Mouse (Mus musculus) heart, postnatal 25 days (tissue): ENCODE results near the gene Aplp1. TPM values are rescaled to one million over a fixed set of nuclear protein-coding genes. Genes with fewer than 3 reads are reported as not detected.
"Not testable (repeated sequence)": the region's sequence is repeated elsewhere in the genome, so short reads cannot be mapped to it uniquely, and the experiment has no call there.

Experiments used
- DNase-seq: peaks from one replicate; pipeline ENCODE4 v3.0.0; 2022; ENCODE audit warnings: low spot score
- intact Hi-C: fragments of 180-260 bp; cut with DNase I; formaldehyde crosslinking; loops from one replicate; pipeline ENCODE4 v1.15.1; 2025
- total RNA-seq, 2 experiments: library from RNA; stranded (reverse); gene quantifications; 2 replicates each; pipeline ENCODE4 v1.2.3; 2021

Aplp1 gene
- total RNA-seq = 1 to 10 TPM; 3.5 TPM

DNA sequence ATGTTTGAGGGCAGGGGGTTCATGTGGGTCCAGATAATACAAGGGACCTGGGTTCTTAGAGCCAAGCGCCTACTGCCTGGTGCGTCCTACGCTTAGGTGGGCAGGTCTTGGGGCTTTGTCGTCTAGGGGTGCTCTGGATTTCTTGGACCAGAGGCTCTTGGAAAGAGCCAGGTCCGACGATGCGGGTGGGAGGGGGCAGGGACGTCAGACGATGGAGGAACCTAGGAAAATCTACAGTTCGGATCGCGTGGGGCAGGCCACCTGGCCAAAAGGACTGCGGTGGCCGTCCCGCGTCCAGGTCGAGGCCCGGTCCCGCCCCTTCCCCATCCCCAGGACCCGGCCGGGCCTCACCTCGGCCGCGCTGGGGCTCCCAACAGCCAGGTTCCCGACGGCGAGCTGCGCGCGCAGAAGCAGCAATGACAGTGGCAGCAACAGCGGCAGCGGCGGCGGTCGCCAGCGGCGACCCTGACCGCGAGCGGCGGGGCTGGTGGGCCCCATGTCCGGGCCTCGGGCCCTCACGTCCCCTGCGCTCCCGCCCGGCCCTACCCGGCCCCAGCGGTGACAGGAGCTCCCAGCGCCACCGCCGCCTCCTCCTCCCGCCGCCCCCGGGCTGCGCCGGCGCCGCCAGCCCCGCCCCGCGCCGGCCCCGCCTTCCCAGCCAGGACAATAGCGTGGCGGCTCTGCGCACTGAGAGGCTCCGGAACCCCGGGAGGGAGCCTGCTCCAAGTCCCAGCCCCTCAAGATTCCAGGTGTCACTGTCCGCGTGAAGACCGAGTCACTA, at the start of gene Aplp1:
Gene Aplp1, minus strand, starts transcription at position 565 of the 781 bp plus-strand sequence.
- no peak for DNase-seq
- intact Hi-C loops = loop anchor here (5.0 kb wide), 1 partner anchor 47 kb away; the partner anchor contains the start of gene Prodh2

DNA sequence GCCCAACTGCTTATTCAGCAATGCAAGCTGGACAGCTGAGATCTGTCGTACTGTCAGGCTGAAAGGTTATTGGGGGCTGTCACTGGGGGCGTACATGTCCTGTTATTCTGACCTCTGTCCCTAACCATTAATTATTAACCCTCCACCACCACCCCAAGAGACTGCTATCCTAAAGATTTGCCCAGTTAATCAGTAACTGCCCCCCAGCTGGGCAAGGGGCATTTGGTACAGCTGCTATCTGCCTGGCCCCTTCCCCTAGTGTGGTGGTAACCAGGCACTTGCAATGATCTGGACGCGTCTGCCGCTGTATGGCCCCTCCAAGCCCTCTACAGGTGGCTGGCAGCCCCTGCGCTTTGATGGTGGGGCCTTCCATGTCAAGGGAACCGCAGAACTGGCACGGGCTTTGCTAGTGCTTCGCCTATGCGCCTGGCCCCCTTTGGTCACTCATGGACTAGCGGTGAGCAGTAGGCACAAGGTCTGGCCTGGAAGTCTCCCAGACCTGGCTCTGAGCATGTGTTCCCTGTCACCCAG, 48.1 kb upstream of the Aplp1 start, which contains the start of gene Prodh2:
Gene Prodh2, plus strand, starts transcription at position 222 of the 531 bp plus-strand sequence.
- intact Hi-C loops = loop anchor here (2.0 to 5.0 kb wide), 3 partner anchors 51 to 121 kb away; no protein-coding TSS in a partner anchor
- DNase-seq = no peak

- intact Hi-C loops = loop anchor here (2.0 to 5.0 kb wide), 3 partner anchors 50 to 120 kb away; no protein-coding TSS in a partner anchor
- DNase-seq = peak; percentile 30
These were observed 47.4 kb upstream of the Aplp1 start for GRCm38 (mm10) chr7:30492765-30493164.

- no peak for DNase-seq
- intact Hi-C loops = loop anchor here (5.0 kb wide), 2 partner anchors 49 to 56 kb away; no protein-coding TSS in a partner anchor
These were observed 45.6 kb upstream of the Aplp1 start for GRCm38 (mm10) chr7:30490957-30491307.

DNA sequence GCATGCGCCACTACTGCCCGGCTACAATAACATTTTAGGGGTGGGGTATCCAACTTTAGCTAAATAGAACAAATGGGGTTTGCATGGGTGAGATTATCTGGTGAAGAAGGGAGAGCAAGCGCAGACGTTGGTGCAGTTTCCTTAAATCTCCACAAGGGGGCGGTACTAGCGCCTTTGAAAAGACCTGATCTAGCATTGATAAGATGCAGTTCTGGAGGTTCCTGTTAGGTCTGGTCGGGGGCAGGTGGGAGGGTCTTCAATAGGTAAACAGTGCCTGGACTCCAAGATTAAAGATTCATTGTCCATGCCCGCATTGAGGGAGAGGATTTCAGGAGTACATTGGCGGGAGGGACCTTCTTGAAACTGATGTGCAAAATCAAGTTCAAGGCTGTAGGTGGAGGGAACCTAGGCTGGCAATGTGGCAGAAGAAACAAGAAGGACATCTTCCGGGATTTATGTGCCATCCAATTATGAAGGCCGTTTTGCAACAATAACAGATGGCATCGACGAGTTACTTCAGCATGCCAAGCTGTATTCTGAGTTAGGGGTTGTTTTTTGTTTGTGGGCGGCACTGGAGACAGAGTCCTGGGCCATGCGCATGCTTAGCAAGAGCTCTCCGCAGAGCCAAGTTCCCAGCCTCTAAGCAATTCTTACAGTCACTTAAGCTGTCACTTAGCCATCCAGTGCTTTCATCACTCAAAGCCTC, 45.1 kb upstream of the Aplp1 start:
- no peak for DNase-seq
- intact Hi-C loops = loop anchor here (5.0 kb wide), 2 partner anchors 48 to 57 kb away; no protein-coding TSS in a partner anchor

- DNase-seq = no peak
- intact Hi-C loops = no loop called here
These were observed 38.9 kb upstream of the Aplp1 start for GRCm38 (mm10) chr7:30484250-30484649.

GRCm38 (mm10) chr7:30477415-30478381, 32.4 kb upstream of the Aplp1 start:
- intact Hi-C loops = no loop called here

DNA sequence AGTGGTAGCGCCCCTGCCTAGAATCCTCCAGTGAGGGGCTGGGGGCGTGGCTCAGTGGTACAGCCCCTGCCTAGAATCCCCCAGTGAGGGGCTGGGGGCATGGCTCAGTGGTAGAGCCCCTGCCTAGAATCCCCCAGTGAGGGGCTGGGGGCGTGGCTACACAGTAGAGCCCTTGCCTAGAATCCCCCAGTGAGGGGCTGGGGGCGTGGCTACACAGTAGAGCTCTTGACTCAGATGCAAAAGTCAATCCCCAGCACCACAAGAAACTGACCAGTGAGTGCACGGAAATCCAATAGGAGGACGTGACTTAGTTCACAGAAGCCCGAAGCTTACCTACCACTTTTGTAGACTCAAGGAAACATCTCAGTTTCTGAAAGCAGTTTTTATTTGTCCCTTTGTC, 30.8 kb upstream of the Aplp1 start:
- DNase-seq, intact Hi-C loops: not testable (repeated sequence)

More at GRCm38 (mm10) chr7:30477415-30478381, 32.4 kb upstream of the Aplp1 start:
- DNase-seq = no peak

GRCm38 (mm10) chr7:30474999-30475398, 29.7 kb upstream of the Aplp1 start:
- intact Hi-C loops = no loop called here
- DNase-seq = no peak

DNA sequence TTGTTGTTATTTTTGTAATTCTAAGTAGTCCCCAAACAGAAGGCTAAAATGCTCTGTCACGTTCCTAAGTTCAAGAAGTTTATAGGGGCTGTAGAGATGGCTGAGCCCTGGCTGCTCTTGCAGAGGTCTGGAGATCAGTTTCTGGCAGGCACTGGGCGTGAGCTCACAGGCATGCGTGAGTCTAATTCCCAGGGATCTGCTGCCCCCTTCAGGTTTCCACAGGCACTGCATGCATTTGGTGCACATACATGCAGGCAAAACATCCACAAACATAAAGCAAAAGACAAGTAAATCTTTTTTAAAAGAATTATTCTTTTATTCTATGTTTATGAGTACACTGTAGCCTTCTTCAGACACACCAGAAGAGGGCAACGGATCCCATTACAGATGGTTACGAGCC, 27.1 kb upstream of the Aplp1 start:
- intact Hi-C loops = loop anchor here (2.0 kb wide), 1 partner anchor 100 kb away; no protein-coding TSS in a partner anchor
- DNase-seq = no peak

GRCm38 (mm10) chr7:30464816-30465300, 19.5 kb upstream of the Aplp1 start:
- DNase-seq = no peak
- intact Hi-C loops = no loop called here

DNA sequence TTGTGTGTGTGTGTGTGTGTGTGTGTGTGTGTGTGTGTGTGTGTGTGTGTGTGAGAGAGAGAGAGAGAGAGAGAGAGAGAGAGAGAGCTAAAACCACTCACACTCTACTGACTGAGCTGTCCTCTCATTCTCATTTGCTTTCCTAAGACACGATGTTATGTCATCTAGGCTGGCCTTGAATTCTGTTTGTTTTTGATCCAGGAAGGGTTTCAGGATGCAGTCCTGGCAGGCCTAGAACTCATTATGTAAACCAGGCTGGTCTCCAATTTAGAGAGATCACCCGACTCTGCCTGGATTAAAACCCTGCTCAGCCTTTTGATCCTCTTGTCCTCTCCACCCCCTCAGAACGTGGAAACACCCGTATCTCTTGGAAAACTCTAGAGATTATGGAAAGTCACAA, 18.7 kb upstream of the Aplp1 start:
- DNase-seq = no peak
- intact Hi-C loops = no loop called here

GRCm38 (mm10) chr7:30463568-30463967, 18.2 kb upstream of the Aplp1 start:
- DNase-seq = no peak
- intact Hi-C loops = no loop called here

- intact Hi-C loops = no loop called here
- no peak for DNase-seq
These were observed 14.1 kb upstream of the Aplp1 start for GRCm38 (mm10) chr7:30459484-30459883.

DNA sequence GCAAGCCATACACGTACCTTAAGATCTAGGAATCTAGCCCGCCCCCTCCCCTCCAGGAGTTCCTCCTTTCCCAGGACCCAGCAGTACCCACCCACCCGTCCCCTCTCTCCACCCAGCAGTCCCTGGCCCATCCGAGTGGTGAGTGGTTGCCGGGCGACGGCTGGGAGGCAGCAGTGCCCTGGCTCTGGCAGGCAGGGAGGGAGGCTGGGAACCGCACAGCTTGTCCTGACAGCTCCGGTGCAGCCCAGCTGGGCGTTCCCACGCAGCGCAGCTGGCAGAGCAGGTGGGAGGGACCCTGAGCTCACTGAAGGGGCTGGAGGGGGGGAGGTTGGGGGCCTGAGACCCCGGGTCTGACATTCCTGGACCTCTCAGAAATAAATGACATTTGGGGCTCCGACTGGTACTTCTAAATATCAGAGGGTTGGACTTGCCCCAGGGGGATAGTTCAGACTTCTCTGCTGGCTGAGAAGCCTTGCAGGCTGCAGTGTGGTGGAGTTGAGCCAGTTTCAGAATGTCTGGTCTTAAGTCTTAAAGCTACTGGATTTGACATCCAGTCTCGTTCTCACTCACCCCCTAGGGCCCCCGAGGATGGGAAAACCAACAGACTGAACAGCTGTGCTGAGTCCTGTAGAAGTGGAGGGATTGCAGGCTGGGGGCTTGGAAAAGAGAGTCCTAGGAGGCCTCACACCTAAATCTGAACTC, 12.4 kb upstream of the Aplp1 start, which contains the start of the genes Kirrel2 and Nphs1:
Gene Kirrel2, minus strand, starts transcription at position 62 of the 702 bp plus-strand sequence.
Gene Nphs1, plus strand, starts transcription at position 687 of the 702 bp plus-strand sequence.
- DNase-seq = no peak
- intact Hi-C loops = no loop called here

DNA sequence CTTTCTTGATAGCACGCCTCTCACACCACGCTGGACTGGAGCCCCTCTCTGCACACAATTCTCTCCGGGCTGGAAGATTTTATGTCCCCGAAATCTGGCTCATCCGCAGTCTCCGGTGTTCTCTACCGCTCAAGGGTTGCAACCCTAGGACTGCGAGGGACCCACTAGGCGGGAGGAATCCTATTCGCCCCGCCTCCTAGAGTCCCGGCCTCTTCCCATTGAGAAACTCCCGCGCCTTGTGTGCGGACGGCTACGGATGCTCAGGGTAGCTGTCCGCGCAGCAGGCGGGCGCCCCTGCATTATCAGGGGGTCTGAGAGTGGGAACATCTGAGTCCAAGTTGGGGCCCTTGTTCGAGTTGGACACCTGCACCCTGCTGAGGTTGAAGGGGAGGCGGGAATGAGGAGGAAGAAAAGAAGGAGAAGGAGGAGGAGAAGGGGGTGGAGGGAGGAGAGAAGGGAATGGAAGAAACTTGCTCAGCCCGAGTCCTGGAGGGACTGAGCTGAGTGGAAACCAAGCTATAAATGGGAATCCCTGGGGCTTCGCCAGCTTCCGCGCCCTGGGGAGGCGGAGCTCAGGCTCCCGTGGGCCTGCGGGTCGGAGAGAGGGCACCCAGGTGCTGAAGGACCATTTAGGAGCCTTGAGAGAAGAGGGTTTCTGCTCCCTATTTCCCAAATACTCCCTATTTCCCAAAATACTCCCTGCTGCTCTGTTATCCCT, 11.7 kb upstream of the Aplp1 start:
- intact Hi-C loops = no loop called here
- no peak for DNase-seq

DNA sequence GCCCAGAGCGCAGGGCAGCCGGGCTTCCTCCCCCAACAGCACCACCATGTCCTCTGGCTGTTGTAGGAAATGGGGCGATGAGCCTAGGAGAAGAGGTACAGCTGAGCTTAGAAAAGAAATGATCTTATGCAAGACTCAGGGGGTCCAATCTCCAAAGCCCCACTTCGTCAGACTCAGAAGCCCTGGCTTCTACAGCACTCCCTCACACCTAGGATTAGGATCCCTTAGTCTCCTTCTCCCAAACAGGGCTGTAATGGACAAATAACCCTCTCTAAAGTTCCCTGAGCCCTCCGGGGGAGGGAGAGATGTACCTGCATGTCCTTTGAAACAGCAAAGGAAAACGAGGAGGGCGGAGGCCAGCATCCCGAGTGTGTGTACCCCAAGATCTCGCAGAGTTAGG, 11.2 kb upstream of the Aplp1 start:
- no peak for DNase-seq
- intact Hi-C loops = no loop called here

DNA sequence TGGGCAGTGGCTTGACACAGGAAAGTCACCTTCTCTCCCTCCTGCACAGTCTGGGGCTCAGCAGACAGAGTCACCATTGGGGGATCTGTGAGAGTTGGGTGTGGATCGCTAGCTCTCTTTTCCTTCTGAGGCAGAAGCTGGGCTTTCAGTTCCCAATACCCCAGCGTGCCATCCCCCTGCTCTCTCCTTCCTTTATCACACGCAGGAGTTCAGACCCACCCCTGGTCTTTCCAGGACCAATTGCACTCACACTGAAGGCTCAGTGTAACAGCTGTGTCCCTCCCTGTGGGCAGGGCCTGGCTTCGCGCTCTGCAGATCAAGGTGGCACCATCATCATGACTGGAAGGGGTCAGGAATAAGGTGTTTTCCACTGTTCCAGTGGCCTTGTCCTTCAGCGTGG, 8.9 kb upstream of the Aplp1 start:
- no peak for DNase-seq
- intact Hi-C loops = no loop called here
